Mouse (Mus musculus): ENCODE measurements around the gene Synpo2. TPM values are rescaled to one million over a fixed set of nuclear protein-coding genes. Genes with fewer than 3 reads are reported as not detected.

The Synpo2 gene
- total RNA-seq, 4 experiments from 2014 or later, result 4.5 to 6.0 (median 5.7) TPM

DNA sequence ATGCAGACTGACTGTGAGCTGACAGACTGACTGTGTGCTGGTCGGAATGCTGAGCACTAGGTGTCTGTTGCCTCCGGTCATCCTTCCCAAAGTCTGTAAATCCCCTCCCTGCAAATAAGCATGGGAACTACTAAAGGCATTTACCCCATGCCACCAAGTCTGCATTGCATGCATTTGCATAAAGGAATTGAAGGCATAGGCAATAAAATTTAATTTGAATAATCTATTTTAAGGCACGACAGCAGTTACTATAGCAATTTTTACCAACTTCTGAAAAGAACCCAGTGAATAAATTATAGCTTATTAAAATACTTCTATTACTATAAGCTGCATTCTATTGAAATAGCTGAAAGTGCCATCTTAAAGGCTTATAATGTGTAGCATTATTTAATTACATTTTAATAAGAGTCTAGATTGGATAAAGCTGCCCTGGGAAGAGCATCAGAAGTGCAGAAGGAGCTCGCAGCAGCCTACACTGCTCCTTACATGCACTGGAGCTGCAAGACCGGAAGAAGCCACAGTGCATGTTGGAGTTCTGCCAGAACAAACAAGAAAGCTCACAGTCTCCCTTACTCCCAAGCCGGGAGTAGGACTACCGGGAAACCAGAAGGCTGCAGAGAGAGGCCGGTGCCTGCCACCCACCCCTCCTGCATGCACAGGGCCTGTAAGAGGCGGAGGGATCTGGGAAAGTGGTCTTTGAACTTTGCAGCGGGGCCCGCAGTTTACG, 142.9 kb downstream of the Synpo2 start:
- DNase-seq (ENCODE audit: low spot score in 2 of 2), result no peak

DNA sequence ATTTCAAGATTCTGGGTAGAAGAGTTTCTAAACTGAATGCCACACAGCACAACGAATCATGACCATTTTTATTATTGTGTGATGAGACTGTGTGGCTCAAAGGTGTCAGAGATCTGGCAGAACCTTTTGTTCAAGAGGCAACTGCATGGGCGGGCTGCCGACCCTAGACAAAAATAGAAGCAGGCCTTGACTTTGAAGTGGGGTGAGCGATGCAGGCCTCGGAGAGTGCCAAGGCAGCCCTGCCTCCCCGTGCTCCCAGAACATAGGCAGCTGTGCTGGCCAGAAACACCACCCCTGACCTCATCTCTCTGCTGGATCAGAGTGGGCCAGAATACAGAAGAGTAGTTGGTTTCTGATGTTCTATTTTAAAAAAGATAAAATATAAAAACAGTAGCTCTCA, 143.5 kb downstream of the Synpo2 start:
- no peak for DNase-seq (ENCODE audit: low spot score in 2 of 2)

DNA sequence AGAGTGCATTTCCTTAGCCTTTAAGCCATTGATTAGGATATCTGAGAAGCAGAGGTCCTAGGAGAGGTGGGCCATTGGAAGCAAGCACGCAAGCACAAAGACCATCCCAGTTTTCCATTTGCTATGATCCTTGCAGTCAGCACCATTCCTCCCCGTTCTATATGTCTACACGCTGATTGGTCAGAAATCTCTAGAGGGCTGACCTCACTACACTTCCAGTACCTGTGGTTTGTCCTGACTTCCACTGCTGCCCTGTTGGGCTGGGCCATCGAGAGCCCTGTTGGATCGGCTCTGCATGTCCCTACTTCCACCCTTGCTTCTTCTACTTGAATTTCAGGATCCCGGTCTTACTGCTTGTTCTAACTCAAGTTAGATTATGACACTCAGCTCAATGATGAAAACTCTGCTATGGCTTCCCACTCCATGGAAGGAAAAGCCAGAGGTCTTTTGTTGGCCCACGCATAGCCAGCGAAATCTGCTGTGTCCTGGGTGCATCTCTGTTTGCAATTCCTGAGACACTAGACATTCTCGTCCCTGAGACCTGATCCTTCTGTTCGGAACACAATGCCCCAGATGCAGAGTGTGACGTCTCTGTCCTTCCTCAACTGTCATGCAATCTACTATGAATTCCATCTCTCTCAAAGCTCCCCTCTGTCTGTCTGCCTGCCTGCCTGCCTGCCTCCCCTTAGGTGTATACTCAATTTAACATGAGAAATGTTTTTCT, 146.5 kb downstream of the Synpo2 start:
- DNase-seq (ENCODE audit: low spot score in 2 of 2), result no peak

DNA sequence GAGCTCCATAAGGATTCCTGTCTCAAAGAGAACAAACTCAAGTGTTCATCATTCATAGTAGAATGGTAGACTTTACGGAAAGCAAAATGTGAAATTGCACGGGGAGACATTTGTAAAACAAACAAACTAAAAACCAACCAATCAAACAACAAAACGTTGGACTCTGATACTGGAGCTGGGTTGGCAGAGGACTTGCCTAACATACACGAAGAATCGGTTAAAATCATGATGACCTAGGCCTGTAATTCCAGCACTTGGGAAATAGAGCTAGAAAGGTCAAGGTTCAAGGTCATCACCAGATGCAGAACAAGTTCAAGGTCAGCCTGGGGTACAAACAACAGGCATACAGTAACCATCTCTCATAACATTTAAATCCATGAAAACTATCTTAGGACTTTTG, 147.7 kb downstream of the Synpo2 start:
- DNase-seq (ENCODE audit: low spot score in 2 of 2), result no peak

DNA sequence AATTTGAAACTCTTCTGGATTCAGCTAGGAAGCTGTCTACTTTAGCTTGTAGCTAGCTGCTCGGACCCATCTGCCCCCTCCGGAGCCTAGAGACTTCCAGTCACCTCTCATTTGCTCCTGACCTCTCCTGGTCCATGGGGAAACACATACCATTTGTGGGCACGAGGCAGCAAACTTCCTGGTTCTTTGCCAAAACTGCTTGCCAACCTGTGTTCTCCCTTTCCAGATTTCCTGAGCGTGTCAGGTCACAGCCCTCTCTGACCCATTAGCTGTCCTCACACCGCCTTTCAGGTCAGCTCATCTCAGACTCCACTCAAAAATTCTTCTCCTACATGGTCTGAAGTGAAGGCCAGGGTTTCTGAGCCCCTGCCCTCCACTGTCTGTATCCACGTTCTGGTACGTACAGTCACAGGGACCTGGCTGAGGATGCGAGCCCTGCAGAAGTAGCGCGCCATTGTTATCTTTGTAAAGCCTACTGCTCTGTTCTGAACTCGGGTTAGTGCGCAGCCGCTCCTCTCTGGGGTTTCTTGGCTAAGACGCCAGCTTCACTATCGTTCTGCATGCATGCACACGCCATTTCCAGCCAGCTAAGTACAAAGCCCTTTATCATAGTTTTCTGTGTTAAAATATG, 150.0 kb downstream of the Synpo2 start:
- no peak for DNase-seq (ENCODE audit: low spot score in 2 of 2)

DNA sequence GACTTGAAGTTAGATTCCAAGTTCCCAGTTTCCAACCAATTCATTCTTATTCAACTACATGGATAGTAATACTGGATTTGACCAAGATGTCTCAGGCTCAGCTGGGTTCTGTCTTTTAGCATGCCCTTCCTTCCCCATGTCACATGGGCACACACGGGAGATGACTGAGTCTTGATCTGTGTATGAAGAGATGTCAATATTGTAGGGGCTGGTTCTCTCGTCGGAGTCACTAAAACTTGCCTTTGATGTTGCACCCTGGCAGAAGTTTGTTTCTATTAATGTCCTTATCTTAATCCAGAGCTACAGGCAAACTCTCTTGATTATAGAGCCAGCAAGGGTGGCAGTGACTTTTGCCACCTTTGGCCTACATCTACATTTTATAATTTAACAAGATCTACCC, 154.3 kb downstream of the Synpo2 start:
- DNase-seq (ENCODE audit: low spot score in 2 of 2), result no peak

DNA sequence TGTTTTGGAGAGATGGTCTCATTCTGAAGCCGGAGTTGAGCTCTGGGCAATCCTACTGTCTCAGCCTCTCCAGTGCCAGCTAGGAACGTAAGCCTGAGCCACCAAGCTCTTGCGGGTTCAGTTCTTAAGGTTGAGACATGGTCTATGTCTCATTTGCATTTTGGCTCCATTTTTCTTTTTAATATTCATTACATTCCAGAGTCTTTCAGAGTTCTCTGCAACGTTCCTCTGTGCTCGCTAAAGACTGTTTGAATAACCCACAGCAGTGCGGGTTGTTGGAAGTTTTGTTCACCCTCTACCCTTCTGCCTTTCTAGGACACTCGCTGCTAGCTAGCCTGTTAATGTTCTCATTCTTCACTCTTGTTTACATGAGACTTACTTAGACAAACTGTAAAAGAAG, 155.0 kb downstream of the Synpo2 start:
- DNase-seq (ENCODE audit: low spot score in 2 of 2), result no peak

DNA sequence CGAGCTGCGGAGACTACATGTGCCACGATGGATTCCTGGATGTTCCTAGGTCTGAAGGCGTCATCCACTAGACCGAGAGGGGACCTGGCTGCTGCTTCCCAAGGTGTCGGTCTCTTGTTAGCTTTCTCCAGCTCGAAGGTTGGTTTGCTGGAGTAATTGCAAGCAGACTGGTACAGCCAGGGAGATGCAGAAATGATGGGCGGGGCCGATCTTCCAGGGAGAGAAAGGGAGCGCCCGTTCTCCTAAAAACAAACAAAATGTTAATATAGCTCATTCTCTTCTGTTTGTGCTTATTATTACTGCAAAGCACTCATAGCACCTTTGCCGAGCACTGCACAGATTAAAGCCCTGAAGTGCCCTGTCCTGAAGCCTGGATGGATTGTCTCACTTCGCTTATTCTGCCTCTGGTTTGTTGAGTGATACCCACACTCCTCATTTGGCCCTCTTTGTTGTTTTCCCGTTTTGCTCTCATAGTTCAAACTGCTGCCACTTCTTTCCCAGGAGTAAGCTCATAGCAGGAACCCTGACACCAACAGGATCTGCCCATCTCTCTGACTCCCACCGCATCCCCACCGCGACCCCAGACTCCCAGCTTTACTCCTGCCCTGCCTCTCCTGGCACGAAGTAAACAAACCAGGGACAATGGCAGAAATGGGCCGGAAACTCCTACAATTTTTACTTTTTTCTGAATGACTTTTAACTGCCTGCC, 155.8 kb downstream of the Synpo2 start:
- DNase-seq (ENCODE audit: low spot score in 2 of 2), result no peak

DNA sequence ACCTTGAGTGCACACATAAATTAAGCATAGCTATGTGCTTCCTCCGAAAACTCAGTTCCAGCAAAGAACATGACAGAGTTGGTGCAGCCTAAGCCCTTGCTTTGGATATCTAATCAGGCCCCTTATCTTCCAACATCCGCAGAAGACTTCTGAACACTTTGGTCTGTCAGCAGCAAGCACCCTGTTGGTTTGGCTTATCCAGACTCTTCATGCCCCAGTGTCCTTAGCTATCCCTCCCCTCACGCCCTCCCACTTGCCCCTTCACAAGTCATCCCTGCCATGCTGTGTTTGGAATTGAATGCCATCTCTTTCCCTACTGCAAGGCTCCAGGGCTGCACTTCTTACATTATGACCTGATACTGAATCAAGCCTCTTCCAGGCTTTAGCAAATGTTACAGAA, 160.2 kb downstream of the Synpo2 start:
- DNase-seq (ENCODE audit: low spot score in 2 of 2), result no peak

DNA sequence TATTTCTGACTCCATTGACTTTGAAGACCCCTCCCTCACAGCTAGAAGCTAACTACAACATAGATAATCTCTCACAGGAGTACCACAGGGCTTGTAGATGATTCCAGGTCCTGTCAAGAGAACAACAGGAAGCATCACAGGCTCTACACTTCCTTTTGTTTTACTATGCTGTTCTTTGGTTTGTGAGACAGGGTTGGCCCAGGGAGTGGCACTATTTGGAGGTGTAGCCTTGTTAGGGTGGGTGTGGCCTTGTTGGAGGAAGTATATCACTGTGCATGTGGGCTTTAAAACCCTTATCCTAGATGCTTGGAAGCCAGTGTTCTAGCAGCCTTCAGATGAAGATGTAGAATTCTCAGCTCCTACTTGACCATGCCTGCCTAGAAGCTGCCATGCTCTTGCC, 160.9 kb downstream of the Synpo2 start:
- DNase-seq (ENCODE audit: low spot score in 2 of 2), result no peak

DNA sequence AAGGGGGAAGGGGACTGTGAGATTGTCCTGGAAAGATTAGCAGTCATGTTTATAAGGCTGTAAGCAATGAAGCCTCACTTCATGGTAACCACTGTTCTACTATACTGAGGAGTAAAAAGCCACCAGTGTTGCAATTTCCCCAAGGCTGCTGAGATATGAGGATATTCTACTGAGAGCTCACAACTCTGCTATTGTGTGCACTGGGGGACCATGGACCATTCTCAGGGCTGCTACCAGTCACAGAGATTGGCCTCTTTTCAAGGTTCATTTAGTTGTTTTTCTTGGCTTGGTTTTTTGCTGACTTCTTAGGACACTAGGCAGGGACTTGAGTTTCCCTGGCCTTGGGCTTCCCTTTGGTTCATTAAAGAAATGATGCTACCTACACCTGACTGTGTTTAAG, 162.6 kb downstream of the Synpo2 start:
- DNase-seq (ENCODE audit: low spot score in 2 of 2), result no peak

DNA sequence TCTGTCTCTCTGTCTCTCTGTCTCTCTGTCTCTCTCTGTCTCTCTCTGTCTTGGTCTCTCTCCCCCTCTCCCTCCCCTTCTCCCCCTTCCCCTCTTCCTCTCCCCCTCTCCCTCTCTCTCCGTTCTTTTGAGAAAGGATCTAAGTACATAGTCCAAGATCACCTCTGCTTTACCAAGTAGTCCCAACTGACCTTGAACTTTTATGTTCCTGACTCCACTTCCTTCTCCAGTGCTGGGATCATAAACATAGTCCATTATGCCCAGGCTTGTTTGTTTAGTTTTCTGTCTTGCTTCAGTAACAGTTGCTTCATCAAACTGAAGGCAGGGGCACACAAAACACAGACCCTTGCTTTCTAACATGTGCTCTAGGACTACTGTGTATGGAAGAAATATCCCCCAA, 163.5 kb downstream of the Synpo2 start:
- no peak for DNase-seq (ENCODE audit: low spot score in 2 of 2)

DNA sequence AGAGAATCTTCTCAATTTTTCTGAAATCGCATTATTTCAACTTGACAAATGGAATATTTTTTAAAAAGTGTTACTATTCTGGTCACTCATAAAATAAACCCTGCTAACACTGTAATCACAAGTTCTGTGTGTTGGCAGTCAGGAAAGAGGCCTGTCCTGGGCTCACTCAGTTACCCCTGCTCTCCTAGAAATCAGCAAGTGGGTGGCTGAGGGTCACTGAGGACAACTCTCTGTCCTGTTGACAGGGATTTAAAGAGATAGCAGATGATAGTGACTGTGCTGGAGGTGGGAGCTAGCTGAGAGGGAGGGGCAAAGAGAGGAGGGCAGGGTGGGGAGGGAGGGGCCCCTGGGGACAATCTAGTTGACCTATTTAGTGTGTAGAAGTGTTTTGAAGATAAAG, 165.0 kb downstream of the Synpo2 start:
- DNase-seq (ENCODE audit: low spot score in 2 of 2), result no peak

DNA sequence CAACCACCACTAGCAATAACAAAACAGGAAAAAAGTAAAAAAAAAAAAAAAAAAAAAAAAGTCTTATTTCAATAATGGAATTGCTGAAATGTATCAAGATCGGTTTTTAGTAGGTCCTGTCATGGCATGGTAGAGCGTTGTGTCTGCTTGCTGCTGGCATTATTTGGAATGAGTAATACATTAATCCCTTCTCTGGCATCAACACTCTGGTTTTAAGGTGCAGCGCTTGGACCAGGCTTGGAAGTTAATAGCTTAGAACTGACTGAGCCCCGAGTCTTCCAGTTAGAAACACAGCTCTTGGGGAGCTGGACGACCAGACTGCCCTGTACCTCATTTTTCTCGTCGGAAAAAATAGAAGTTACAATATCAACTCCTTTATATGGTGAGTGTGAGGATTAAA, 169.1 kb downstream of the Synpo2 start:
- no peak for DNase-seq (ENCODE audit: low spot score in 2 of 2)

DNA sequence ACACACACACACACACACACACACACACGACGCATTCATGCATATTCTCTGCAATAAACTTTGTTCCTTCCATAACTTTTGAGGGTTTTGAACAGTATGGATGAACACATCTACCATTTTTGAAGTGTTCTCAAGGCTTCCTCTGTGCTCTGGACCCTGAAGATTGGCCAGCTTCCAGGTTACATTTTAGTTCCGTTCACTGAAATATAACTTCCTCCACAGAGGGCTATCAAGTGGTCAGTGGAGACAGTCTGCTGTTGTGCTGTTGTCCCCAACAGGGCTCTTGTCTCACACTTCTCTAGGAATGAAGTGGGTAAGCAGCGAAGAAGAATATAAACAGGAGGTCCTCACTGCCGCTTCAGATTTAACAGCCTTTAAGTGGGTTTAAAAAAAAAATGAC, 170.5 kb downstream of the Synpo2 start:
- DNase-seq (ENCODE audit: low spot score in 2 of 2), result no peak

DNA sequence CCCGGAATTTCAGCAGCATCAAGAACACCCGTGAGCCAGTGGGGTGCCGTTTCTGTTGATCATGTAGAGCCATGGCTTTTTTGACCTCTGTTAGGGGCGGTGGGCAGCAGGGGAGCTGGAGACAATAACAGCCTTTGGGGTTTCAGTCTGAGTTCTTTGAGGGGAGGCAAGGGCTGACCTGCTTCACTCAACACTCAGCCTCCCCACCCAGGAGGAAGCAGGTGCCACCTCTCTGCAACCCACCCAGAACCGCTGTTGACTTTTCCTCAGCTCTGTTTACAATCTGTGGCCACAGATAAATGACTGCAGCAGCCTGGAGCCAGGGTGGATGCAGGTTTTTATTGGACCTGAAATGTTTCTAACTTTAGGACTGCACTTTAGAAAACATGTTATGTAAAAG, 171.8 kb downstream of the Synpo2 start:
- DNase-seq (ENCODE audit: low spot score in 2 of 2), result no peak

DNA sequence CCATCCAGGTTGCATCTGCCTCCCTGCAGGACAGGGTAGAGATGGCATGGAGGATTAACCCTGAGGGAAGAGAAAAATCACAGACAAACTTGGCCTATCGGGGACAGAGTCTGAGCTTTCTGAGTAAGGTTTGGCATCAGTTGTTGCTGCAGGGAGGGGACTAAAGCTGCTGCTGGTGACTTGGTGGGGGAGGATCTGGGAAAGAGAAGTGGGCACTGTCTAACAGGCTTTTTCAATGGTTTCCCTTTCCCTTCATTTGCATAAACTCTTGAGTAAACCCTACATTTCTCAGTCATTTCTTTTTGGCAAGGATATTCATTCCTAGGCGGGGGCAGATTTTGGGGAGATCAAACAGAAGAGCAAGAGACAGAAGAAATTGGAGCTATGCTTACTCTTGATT, 174.0 kb downstream of the Synpo2 start:
- no peak for DNase-seq (ENCODE audit: low spot score in 2 of 2)

DNA sequence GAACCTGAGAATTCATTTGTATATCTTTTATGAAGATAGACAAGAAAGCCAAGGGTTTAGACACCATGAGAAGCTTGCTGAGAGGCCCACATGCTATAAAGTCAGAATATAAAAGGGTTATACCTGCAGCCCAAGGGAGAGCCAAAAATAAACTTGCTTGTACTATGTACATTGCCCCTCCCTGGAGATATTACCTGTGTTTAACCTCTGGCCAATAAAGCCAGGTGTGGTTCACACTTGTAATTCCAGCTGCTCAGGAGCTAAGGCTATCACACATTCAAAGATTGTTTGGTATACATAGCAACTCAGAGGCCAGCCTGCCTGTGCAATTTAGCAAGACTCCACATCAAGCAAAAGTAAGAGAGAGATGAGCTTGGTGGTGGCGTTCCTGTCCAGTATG, 177.1 kb downstream of the Synpo2 start:
- DNase-seq (ENCODE audit: low spot score in 2 of 2), result no peak

DNA sequence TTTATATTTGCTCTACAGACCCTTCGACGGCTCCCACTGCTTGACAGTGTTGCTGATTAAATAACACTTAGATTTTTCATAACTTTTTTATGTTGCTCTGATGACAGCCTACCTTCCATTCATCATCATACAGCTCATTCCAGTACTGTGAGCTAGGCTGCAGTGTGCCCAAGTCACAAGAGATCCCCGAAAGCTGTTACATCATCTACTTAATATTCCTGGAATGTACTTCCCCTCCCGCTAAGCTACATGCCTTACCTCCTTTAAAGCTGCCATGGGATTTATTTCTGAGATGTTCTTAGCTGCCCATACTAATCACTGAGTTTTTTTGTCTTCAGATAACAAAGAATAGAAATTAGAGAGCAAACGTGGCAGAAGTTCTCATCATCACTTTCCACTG, 181.8 kb downstream of the Synpo2 start:
- DNase-seq (ENCODE audit: low spot score in 2 of 2), result no peak

DNA sequence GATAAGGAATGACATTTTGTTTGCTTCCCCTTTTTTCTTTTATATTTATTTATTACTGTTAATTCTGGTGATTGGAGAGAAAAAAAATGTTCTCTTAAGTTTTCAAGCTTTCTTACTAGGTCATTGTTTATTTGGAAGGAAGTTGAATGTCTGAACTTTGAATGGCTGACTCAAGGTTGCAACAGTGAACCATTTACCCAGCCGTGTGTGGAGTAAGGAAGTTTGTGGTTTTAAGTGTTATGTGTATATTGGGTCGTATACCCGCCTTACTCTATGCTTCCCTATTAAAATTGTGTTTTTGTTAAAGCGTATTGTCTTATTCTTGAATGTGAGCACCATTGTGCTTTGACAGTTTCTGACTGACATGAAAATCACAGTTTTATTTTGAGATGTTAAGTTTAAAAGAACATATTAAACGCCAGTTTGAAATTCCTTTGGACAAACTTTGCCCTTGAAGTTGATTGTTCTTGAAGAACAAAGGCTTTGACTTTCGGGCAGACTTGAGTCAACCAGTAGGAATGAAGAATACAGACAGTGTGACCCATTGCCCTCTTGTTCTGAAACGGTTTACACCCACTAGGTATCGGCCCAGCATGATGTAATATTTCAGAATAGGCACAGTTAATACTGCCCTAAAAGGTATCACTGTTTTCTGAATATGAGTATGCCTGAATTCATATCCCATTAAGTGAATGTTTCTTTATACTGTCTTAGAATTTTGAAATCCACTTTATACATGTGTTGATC, 182.6 kb downstream of the Synpo2 start:
- no peak for DNase-seq (ENCODE audit: low spot score in 2 of 2)

DNA sequence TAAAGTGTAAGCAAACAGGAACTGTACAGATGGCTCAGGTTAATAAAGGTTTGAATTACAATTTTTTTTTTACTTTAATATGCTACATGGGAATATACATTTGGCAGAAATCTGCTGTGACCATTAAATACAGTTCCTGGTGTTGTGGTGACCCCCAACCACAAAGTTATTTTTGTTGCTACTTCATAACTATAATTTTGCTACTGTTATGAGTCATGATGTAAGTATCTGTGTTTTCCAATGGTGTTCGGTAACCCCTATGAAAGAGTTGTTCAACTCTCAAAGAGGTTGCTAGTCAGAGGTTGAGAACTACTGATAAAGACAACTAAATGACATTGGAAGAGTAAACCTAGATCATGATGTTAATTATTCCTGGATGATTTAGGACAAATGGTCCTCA, 193.6 kb downstream of the Synpo2 start:
- no peak for DNase-seq (ENCODE audit: low spot score in 2 of 2)

Data from layer of hippocampus, adult 8-10 months (tissue).